Mouse (Mus musculus) kidney, adult 18-20 months (tissue): ENCODE results near the gene Gm10486.
"Not testable (repeated sequence)": the region's sequence is repeated elsewhere in the genome, so short reads cannot be mapped to it uniquely, and the experiment has no call there.

Experiments
- DNase-seq: peaks from one replicate; pipeline ENCODE4 v3.0.0; 2021

The Gm10486 gene

DNA sequence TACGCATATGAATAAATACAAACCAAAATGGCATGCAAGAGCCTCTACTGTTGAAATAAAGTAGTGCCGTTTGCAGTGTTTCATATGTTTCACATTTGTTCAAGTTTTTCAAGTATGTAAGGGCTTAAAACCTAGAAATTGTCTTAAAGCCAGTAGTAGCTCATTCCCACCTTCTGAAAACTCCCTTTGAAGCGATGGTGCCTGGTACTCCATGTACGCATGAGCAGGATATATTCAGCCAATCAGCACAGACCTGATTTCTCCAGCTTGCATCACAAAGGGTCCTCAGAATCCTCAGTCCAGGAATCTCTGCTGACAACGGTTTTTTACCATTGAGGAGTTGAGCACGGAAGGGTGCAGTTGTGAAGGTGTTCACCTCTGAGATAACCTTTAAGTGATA is at the start of gene Gm10486:
TSS of gene Gm10486 (plus strand) at position 301 of the 400 bp plus-strand sequence.
- not testable (repeated sequence) for DNase-seq
